Mouse (Mus musculus): Measurements from ENCODE around the gene AU022252.

The AU022252 gene

GRCm38 (mm10) chr4:119232410-119233255 is at the start of gene AU022252, which contains the start of gene P3h1:
AU022252 (minus strand) TSS chr4:119232712.
P3h1 (plus strand) TSS chr4:119232915.
- in situ Hi-C loops (cut with MboI, MseI), result no loop called here

- in situ Hi-C loops (cut with MboI, MseI), result loop anchor here (10.0 to 25.0 kb wide), 3 partner anchors 1134 to 1934 kb away; partner anchors contain the start of genes Ctps and Rlf
Observed at GRCm38 (mm10) chr4:119278784-119279183, 46.3 kb upstream of the AU022252 start.

GRCm38 (mm10) chr4:119275726-119276125 is 43.2 kb upstream of the AU022252 start:
- in situ Hi-C loops (cut with MboI, MseI), result loop anchor here (10.0 to 25.0 kb wide), 3 partner anchors 1131 to 1937 kb away; partner anchors contain the start of genes Ctps and Rlf

GRCm38 (mm10) chr4:119275226-119275625 is 42.7 kb upstream of the AU022252 start:
- in situ Hi-C loops (cut with MboI, MseI), result loop anchor here (10.0 to 25.0 kb wide), 3 partner anchors 1130 to 1937 kb away; partner anchors contain the start of genes Ctps and Rlf

- in situ Hi-C loops (cut with MboI, MseI), result loop anchor here (10.0 to 25.0 kb wide), 3 partner anchors 1130 to 1938 kb away; partner anchors contain the start of genes Ctps and Rlf
Observed at GRCm38 (mm10) chr4:119274627-119275026, 42.1 kb upstream of the AU022252 start.

GRCm38 (mm10) chr4:119266606-119267005 is 34.1 kb upstream of the AU022252 start:
- in situ Hi-C loops (cut with MboI, MseI), result no loop called here

- in situ Hi-C loops (cut with MboI, MseI), result no loop called here
Observed at GRCm38 (mm10) chr4:119263459-119263858, 30.9 kb upstream of the AU022252 start.

GRCm38 (mm10) chr4:119262483-119262882 is 30.0 kb upstream of the AU022252 start:
- in situ Hi-C loops (cut with MboI, MseI), result no loop called here

- in situ Hi-C loops (cut with MboI, MseI), result no loop called here
Observed at GRCm38 (mm10) chr4:119261087-119261713, 28.7 kb upstream of the AU022252 start.

GRCm38 (mm10) chr4:119259344-119260254 is 27.1 kb upstream of the AU022252 start:
- in situ Hi-C loops (cut with MboI, MseI), result no loop called here

GRCm38 (mm10) chr4:119257083-119257482 is 24.6 kb upstream of the AU022252 start:
- in situ Hi-C loops (cut with MboI, MseI), result no loop called here

GRCm38 (mm10) chr4:119255351-119255750 is 22.8 kb upstream of the AU022252 start, which contains the start of gene Cldn19:
Cldn19 (plus strand) TSS chr4:119255414.
- in situ Hi-C loops (cut with MboI, MseI), result no loop called here

GRCm38 (mm10) chr4:119254012-119254618 is 21.6 kb upstream of the AU022252 start:
- in situ Hi-C loops (cut with MboI, MseI), result no loop called here

GRCm38 (mm10) chr4:119252025-119252808 is 19.7 kb upstream of the AU022252 start:
- in situ Hi-C loops (cut with MboI, MseI), result no loop called here

- in situ Hi-C loops (cut with MboI, MseI), result loop anchor here (5.0 kb wide), 1 partner anchor 89 kb away; no protein-coding TSS in a partner anchor
Observed at GRCm38 (mm10) chr4:119248407-119248965, 16.0 kb upstream of the AU022252 start.

- in situ Hi-C loops (cut with MboI, MseI), result loop anchor here (5.0 kb wide), 1 partner anchor 90 kb away; no protein-coding TSS in a partner anchor
Observed at GRCm38 (mm10) chr4:119247462-119248235, 15.1 kb upstream of the AU022252 start.

- in situ Hi-C loops (cut with MboI, MseI), result loop anchor here (5.0 kb wide), 1 partner anchor 91 kb away; no protein-coding TSS in a partner anchor
Observed at GRCm38 (mm10) chr4:119246688-119247225, 14.2 kb upstream of the AU022252 start.

GRCm38 (mm10) chr4:119245961-119246360 is 13.4 kb upstream of the AU022252 start:
- in situ Hi-C loops (cut with MboI, MseI), result loop anchor here (5.0 kb wide), 1 partner anchor 91 kb away; no protein-coding TSS in a partner anchor
